Mouse (Mus musculus) kidney, embryonic 16.5 days (tissue): ENCODE results near the gene 6030458C11Rik. TPM values are rescaled to one million over a fixed set of nuclear protein-coding genes. Genes with fewer than 3 reads are reported as not detected.

Experiments
- ATAC-seq: fragments of 200-750 bp; cut with Nextera tagmentation; 2 replicates; pipeline ENCODE4 v1.8.0; 2017; ENCODE audit warnings: moderate TSS enrichment; ENCODE audit not compliant: low FRiP score, low TSS enrichment
- H3K27ac ChIP-seq: fragments of 300-500 bp; sonication (generic); 2 replicates; pipeline ENCODE4 v1.5.1; 2014; ENCODE audit warnings: low read length
- H3K27me3 ChIP-seq: fragments of 300-500 bp; sonication (generic); 2 replicates; pipeline ENCODE4 v1.6.1; 2014; ENCODE audit warnings: low read length, control low read depth, mixed read lengths; ENCODE audit not compliant: insufficient read depth
- H3K36me3 ChIP-seq: fragments of 300-500 bp; sonication (generic); 2 replicates; pipeline ENCODE4 v1.6.1; 2014; ENCODE audit warnings: low read length, control low read depth, mixed read lengths; ENCODE audit not compliant: insufficient read depth
- H3K4me1 ChIP-seq: fragments of 300-500 bp; sonication (generic); 2 replicates; pipeline ENCODE4 v1.6.1; 2014; ENCODE audit warnings: low read length, control low read depth, mixed read lengths; ENCODE audit not compliant: insufficient read depth
- H3K4me2 ChIP-seq: fragments of 300-500 bp; sonication (generic); replicated peaks from 2 replicates; pipeline ENCODE4 v1.6.1; 2014; ENCODE audit warnings: low read depth, low read length
- H3K4me3 ChIP-seq: fragments of 300-500 bp; sonication (generic); 2 replicates; pipeline ENCODE4 v1.5.1; 2014; ENCODE audit warnings: mild to moderate bottlenecking, low read length
- H3K9ac ChIP-seq: fragments of 300-500 bp; sonication (generic); replicated peaks from 2 replicates; pipeline ENCODE4 v1.6.1; 2014; ENCODE audit warnings: low read length
- H3K9me3 ChIP-seq: fragments of 300-500 bp; sonication (generic); 2 replicates; pipeline ENCODE4 v1.6.1; 2016; ENCODE audit warnings: low read length, control low read depth
- WGBS: fragments of 180-500 bp; shearing (Covaris S2); extraction: QIAGEN DNeasy Blood & Tissue Kit; methylation state at CpG from one replicate; pipeline ENCODE4 v1.1.7; 2014; 5-methylcytosine and 5-hydroxymethylcytosine counted together
- polyA plus RNA-seq: library from polyadenylated mRNA; unstranded; fragments of >200 nt; fragmentation: Nextera tagmentation; extraction: Ambion mirVana; gene quantifications from 2 replicates; pipeline ENCODE4 v1.2.1, GENCODE M21; 2015

Gene 6030458C11Rik
- 29.1 and 40.2 TPM in 2 replicates for polyA plus RNA-seq

GRCm38 (mm10) chr15:12824197-12824952 lies at the start of gene 6030458C11Rik, which contains the start of gene Drosha:
TSS of gene 6030458C11Rik (minus strand) at chr15:12824649.
TSS of gene Drosha (plus strand) at chr15:12824815.
- H3K9me3 ChIP-seq, result no peaks in the 10 kb centered on the region
- peak within 1 kb of the TSS; percentile 96 for H3K4me3 ChIP-seq
- H3K4me1 ChIP-seq, result peaks cover 24% of the 10 kb centered on the region
- peaks cover 40% of the 10 kb centered on the region for H3K36me3 ChIP-seq
- peak within 1 kb of the TSS; percentile 93 for H3K9ac ChIP-seq
- H3K4me2 ChIP-seq, result peak within 1 kb of the TSS; percentile 82
- peak within 1 kb of the TSS; percentile 68 for H3K27ac ChIP-seq
- WGBS, result under 1% methylated on average over 67 of the region's 67 CpGs
- ATAC-seq, result peak; percentile 100
- no peaks in the 10 kb centered on the region for H3K27me3 ChIP-seq

GRCm38 (mm10) chr15:12867269-12867668 lies 42.8 kb upstream of the 6030458C11Rik start:
- WGBS, result 65% methylated on average over 8 of the region's 8 CpGs

GRCm38 (mm10) chr15:12865595-12866314 lies 41.3 kb upstream of the 6030458C11Rik start:
- peaks cover 36% of the 10 kb centered on the region for H3K36me3 ChIP-seq

More at GRCm38 (mm10) chr15:12867269-12867668, 42.8 kb upstream of the 6030458C11Rik start:
- Histone ChIP-seq H3K4me1 (no peaks in the 10 kb centered on the region), H3K4me2 (no peak overlapping the region), H3K9me3 (no peaks in the 10 kb centered on the region), H3K27me3 (no peaks in the 10 kb centered on the region), H3K4me3 (no peak overlapping the region), H3K36me3 (peaks cover 33% of the 10 kb centered on the region), H3K27ac (0 out of 2 replicates have a peak overlapping the region, but pooled peaks have one; percentile 6), H3K9ac (no peak overlapping the region)
- no peak for ATAC-seq

GRCm38 (mm10) chr15:12863669-12864068 lies 39.2 kb upstream of the 6030458C11Rik start:
- Histone ChIP-seq H3K36me3 (peaks cover 42% of the 10 kb centered on the region), H3K4me2 (no peak overlapping the region), H3K27ac (no peak overlapping the region), H3K4me1 (no peaks in the 10 kb centered on the region), H3K27me3 (no peaks in the 10 kb centered on the region), H3K9ac (no peak overlapping the region), H3K4me3 (no peak overlapping the region), H3K9me3 (no peaks in the 10 kb centered on the region)
- 18% methylated on average over 1 of the region's 1 CpGs for WGBS
- ATAC-seq, result no peak

More at GRCm38 (mm10) chr15:12865595-12866314, 41.3 kb upstream of the 6030458C11Rik start:
- H3K27ac ChIP-seq, result peak overlapping the region; percentile 66
- no peak overlapping the region for H3K9ac ChIP-seq
- H3K27me3 ChIP-seq, result no peaks in the 10 kb centered on the region
- 63% methylated on average over 7 of the region's 7 CpGs for WGBS
- ATAC-seq, result 0 out of 2 replicates have a peak, but pooled peaks have one; percentile 58
- no peak overlapping the region for H3K4me3 ChIP-seq
- no peaks in the 10 kb centered on the region for H3K9me3 ChIP-seq
- no peak overlapping the region for H3K4me2 ChIP-seq
- H3K4me1 ChIP-seq, result no peaks in the 10 kb centered on the region

- 83% methylated on average over 3 of the region's 3 CpGs for WGBS
- no peaks in the 10 kb centered on the region for H3K9me3 ChIP-seq
- H3K9ac ChIP-seq, result no peak overlapping the region
- no peak overlapping the region for H3K4me2 ChIP-seq
- H3K4me3 ChIP-seq, result no peak overlapping the region
- H3K27ac ChIP-seq, result no peak overlapping the region
- no peak for ATAC-seq
- peaks cover 49% of the 10 kb centered on the region for H3K36me3 ChIP-seq
- no peaks in the 10 kb centered on the region for H3K4me1 ChIP-seq
- no peaks in the 10 kb centered on the region for H3K27me3 ChIP-seq
These were observed 37.6 kb upstream of the 6030458C11Rik start for GRCm38 (mm10) chr15:12862061-12862460.

- ATAC-seq, result no peak
- 92% methylated on average over 3 of the region's 3 CpGs for WGBS
- Histone ChIP-seq H3K36me3 (peaks cover 69% of the 10 kb centered on the region), H3K4me3 (no peak overlapping the region), H3K4me1 (no peaks in the 10 kb centered on the region), H3K9me3 (no peaks in the 10 kb centered on the region), H3K27ac (no peak overlapping the region), H3K4me2 (no peak overlapping the region), H3K9ac (no peak overlapping the region), H3K27me3 (no peaks in the 10 kb centered on the region)
These were observed 34.2 kb upstream of the 6030458C11Rik start for GRCm38 (mm10) chr15:12858645-12859044.

GRCm38 (mm10) chr15:12857840-12858516 lies 33.5 kb upstream of the 6030458C11Rik start:
- no peaks in the 10 kb centered on the region for H3K9me3 ChIP-seq
- no peaks in the 10 kb centered on the region for H3K4me1 ChIP-seq
- H3K27ac ChIP-seq, result no peak overlapping the region
- 91% methylated on average over 12 of the region's 12 CpGs for WGBS
- no peaks in the 10 kb centered on the region for H3K27me3 ChIP-seq
- no peak overlapping the region for H3K4me2 ChIP-seq
- no peak overlapping the region for H3K4me3 ChIP-seq
- peaks cover 74% of the 10 kb centered on the region for H3K36me3 ChIP-seq
- peak; percentile 20; the same call in 1 of the 2 replicates for ATAC-seq
- no peak overlapping the region for H3K9ac ChIP-seq

- WGBS, result 96% methylated on average over 6 of the region's 6 CpGs
- no peak overlapping the region for H3K4me2 ChIP-seq
- H3K9ac ChIP-seq, result no peak overlapping the region
- no peak overlapping the region for H3K27ac ChIP-seq
- ATAC-seq, result no peak
- H3K27me3 ChIP-seq, result no peaks in the 10 kb centered on the region
- no peaks in the 10 kb centered on the region for H3K9me3 ChIP-seq
- peaks cover 73% of the 10 kb centered on the region for H3K36me3 ChIP-seq
- no peaks in the 10 kb centered on the region for H3K4me1 ChIP-seq
- H3K4me3 ChIP-seq, result no peak overlapping the region
These were observed 32.3 kb upstream of the 6030458C11Rik start for GRCm38 (mm10) chr15:12856780-12857179.

- H3K27me3 ChIP-seq, result no peaks in the 10 kb centered on the region
- no peak overlapping the region for H3K9ac ChIP-seq
- no peak for ATAC-seq
- H3K9me3 ChIP-seq, result no peaks in the 10 kb centered on the region
- peaks cover 71% of the 10 kb centered on the region for H3K36me3 ChIP-seq
- no peaks in the 10 kb centered on the region for H3K4me1 ChIP-seq
- 90% methylated on average over 8 of the region's 8 CpGs for WGBS
- H3K4me3 ChIP-seq, result no peak overlapping the region
- H3K4me2 ChIP-seq, result no peak overlapping the region
- no peak overlapping the region for H3K27ac ChIP-seq
These were observed 29.0 kb upstream of the 6030458C11Rik start for GRCm38 (mm10) chr15:12853471-12853870.
